Mouse (Mus musculus) hindbrain, postnatal 0 days (tissue): Measurements from ENCODE around the gene Fam131a. TPM values are rescaled to one million over a fixed set of nuclear protein-coding genes. Genes with fewer than 3 reads are reported as not detected.

Source experiments
- ATAC-seq: fragments of 200-750 bp; cut with Nextera tagmentation; 2 replicates; pipeline ENCODE4 v1.8.0; 2017; ENCODE audit warnings: mild to moderate bottlenecking, moderate TSS enrichment, moderate library complexity
- DNase-seq: peaks from one replicate; pipeline ENCODE4 v3.0.0-alpha.2; 2015; ENCODE audit warnings: low spot score
- H3K27ac ChIP-seq: fragments of 300-500 bp; sonication (generic); 2 replicates; pipeline ENCODE4 v1.5.1; 2014; ENCODE audit warnings: mild to moderate bottlenecking
- H3K27me3 ChIP-seq: fragments of 300-500 bp; sonication (generic); 2 replicates; pipeline ENCODE4 v1.6.1; 2014; ENCODE audit warnings: low read length, mixed read lengths; ENCODE audit not compliant: insufficient read depth
- H3K36me3 ChIP-seq: fragments of 300-500 bp; sonication (generic); 2 replicates; pipeline ENCODE4 v1.6.1; 2014; ENCODE audit warnings: low read length, mixed read lengths; ENCODE audit not compliant: insufficient read depth
- H3K4me1 ChIP-seq: fragments of 300-500 bp; sonication (generic); 2 replicates; pipeline ENCODE4 v1.6.1; 2014; ENCODE audit warnings: antibody characterized with exemption, low read length, mixed read lengths; ENCODE audit not compliant: insufficient read depth
- H3K4me2 ChIP-seq: fragments of 300-500 bp; sonication (generic); 2 replicates; pipeline ENCODE4 v1.6.1; 2014; ENCODE audit warnings: low read depth, mild to moderate bottlenecking, low read length, moderate library complexity, mixed read lengths
- H3K4me3 ChIP-seq: fragments of 300-500 bp; sonication (generic); 2 replicates; pipeline ENCODE4 v1.5.1; 2014; ENCODE audit warnings: low read length
- H3K9ac ChIP-seq: fragments of 300-500 bp; sonication (generic); replicated peaks from 2 replicates; pipeline ENCODE4 v1.6.1; 2014; ENCODE audit warnings: mild to moderate bottlenecking, low read length, moderate library complexity, mixed read lengths
- H3K9me3 ChIP-seq: fragments of 300-500 bp; sonication (generic); 2 replicates; pipeline ENCODE4 v1.6.1; 2016; ENCODE audit warnings: low read length, mixed read lengths
- CTCF ChIP-seq: IDR thresholded peaks from 2 replicates; pipeline ENCODE4 v1.5.1; 2016; ENCODE audit warnings: antibody characterized with exemption, control low read depth, low read depth
- WGBS: fragments of 180-500 bp; shearing (Covaris S2); extraction: QIAGEN DNeasy Blood & Tissue Kit; methylation state at CpG from one replicate; pipeline ENCODE4 v1.1.7; 2014; 5-methylcytosine and 5-hydroxymethylcytosine counted together
- polyA plus RNA-seq: library from polyadenylated mRNA; unstranded; fragments of >200 nt; fragmentation: Nextera tagmentation; extraction: Ambion mirVana; gene quantifications from 2 replicates; pipeline ENCODE4 v1.2.1, GENCODE M21; 2015
- total RNA-seq: library from RNA; depleted of rRNA; stranded (reverse); fragments of >200 nt; gene quantifications from 2 replicates; pipeline ENCODE4 v1.2.3, GENCODE M21; 2014

The Fam131a gene
- total and polyA plus RNA-seq, 2 experiments from 2014 or later, result 55.4 to 147 TPM

DNA sequence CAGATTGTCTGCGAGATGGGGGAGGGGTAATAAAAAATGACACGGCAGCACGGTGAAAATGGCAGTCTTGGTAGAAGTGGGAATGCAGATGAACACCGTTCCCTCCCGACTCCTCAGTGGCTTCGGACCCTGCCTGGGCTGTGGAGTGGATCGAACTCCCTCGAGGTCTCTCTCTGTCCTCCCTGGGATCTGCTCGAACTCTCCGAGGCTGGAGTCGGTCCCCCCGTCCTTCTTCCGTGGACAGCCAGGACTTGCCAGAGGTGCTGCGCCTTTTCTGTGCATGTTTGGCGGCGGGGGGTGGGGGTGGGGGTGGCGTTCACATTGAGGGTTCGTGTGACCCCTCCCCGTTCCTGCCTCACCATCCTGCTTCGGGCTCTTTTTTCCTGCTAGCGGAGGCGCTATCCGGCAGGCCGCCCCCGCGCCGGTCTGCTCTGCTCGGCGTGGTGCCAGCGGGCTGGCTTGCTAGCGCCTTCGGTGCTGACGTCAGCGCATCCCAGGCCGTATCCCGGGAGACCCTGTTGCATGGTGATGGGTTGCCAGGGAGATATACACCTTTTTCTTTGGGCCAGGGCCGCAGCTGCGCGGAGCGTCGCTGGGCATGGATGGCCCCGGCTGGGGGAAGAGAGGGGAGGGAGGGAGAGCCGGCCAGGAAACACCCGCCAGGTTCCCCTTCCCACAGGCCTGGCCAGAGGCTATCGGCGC lies 2.7 kb downstream of the Fam131a start:
- no peak for TF ChIP-seq CTCF
- H3K36me3 ChIP-seq, result peaks cover 16% of the 10 kb centered on the region
- under 1% methylated on average over 46 of the region's 46 CpGs for WGBS
- H3K27me3 ChIP-seq, result no peaks in the 10 kb centered on the region
- peak overlapping the region; percentile 65 for H3K9ac ChIP-seq
- peaks cover 11% of the 10 kb centered on the region for H3K4me1 ChIP-seq
- peak overlapping the region; percentile 75 for H3K4me2 ChIP-seq
- H3K4me3 ChIP-seq, result peak overlapping the region; percentile 42
- ATAC-seq, result peak; percentile 84
- DNase-seq, result peak; percentile 97
- H3K27ac ChIP-seq, result peak overlapping the region; percentile 84
- H3K9me3 ChIP-seq, result no peaks in the 10 kb centered on the region

DNA sequence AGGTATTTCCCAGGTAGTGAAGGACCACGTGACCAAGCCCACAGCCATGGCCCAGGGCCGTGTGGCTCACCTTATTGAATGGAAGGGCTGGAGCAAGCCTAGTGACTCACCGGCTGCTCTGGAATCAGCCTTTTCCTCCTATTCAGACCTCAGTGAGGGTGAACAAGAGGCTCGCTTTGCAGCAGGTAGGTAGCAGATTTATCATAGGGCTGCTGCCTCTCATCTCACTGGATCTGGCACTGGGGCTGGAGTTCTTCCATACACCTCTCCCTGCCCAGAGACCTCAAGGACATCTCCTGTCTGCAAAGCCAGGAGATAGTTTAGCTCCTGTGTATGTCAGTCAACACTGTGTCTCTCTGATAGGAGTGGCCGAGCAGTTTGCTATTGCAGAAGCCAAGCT lies 6.2 kb downstream of the Fam131a start:
- WGBS, result 85% methylated on average over 5 of the region's 5 CpGs
- H3K9me3 ChIP-seq, result no peaks in the 10 kb centered on the region
- H3K36me3 ChIP-seq, result peaks cover 15% of the 10 kb centered on the region; the same call in 1 of the 2 replicates
- TF ChIP-seq CTCF, result no peak
- H3K4me3 ChIP-seq, result no peak overlapping the region
- H3K4me2 ChIP-seq, result no peak overlapping the region
- H3K4me1 ChIP-seq, result peaks cover 22% of the 10 kb centered on the region; the same call in 1 of the 2 replicates
- no peak overlapping the region for H3K27ac ChIP-seq
- no peaks in the 10 kb centered on the region for H3K27me3 ChIP-seq
- H3K9ac ChIP-seq, result no peak overlapping the region
- ATAC-seq (no peak), DNase-seq (no peak)

DNA sequence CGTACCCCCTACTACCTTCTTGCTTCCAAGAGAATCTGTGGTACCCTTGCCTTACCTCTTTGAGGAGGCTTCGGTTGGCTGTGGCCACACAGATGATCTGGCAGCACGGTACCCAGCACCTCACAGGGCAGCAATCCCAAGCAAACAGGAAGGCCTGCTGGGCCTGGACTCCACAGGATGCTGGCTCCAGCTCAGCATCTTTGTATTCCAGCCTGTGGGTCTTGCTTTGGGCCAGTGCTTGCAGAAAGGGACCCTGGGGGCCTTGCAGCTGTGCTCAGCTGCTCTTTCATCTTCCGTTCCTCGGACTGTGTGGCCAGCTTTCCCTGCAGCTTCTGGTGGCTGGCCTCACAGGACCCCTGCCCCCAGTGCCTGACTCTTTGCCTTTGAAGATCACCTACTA lies 7.0 kb downstream of the Fam131a start:
- H3K4me1 ChIP-seq, result peaks cover 15% of the 10 kb centered on the region; the same call in 1 of the 2 replicates
- H3K4me3 ChIP-seq, result no peak overlapping the region
- no peaks in the 10 kb centered on the region for H3K27me3 ChIP-seq
- H3K27ac ChIP-seq, result no peak overlapping the region
- ATAC-seq (no peak), DNase-seq (peak; percentile 15)
- peaks cover 15% of the 10 kb centered on the region; the same call in 1 of the 2 replicates for H3K36me3 ChIP-seq
- no peaks in the 10 kb centered on the region for H3K9me3 ChIP-seq
- TF ChIP-seq CTCF, result no peak
- WGBS, result 34% methylated on average over 5 of the region's 5 CpGs
- no peak overlapping the region for H3K4me2 ChIP-seq
- H3K9ac ChIP-seq, result no peak overlapping the region

DNA sequence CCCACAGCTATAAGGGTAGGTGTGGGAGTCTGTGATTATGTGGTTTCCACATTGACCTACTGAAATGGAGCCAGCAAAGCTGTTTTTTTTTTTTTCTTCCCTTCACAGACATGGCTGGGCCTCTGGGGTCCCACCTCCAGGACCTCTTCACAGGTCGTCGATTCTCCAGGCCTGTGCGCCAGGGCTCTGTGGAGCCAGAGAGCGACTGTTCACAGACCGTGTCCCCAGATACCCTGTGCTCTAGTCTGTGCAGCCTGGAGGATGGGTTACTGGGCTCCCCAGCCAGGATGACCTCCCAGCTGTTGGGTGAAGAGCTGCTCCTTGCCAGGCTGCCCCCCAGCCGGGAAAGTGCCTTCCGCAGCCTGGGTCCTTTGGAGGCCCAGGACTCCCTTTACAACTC lies 8.3 kb downstream of the Fam131a start:
- no peaks in the 10 kb centered on the region for H3K9me3 ChIP-seq
- no peak overlapping the region for H3K4me2 ChIP-seq
- ATAC-seq (no peak), DNase-seq (no peak)
- H3K27ac ChIP-seq, result peak overlapping the region; percentile 64; the same call in 1 of the 2 replicates
- H3K27me3 ChIP-seq, result no peaks in the 10 kb centered on the region
- WGBS, result 37% methylated on average over 7 of the region's 7 CpGs
- TF ChIP-seq CTCF, result no peak
- peaks cover 22% of the 10 kb centered on the region; the same call in 1 of the 2 replicates for H3K36me3 ChIP-seq
- no peak overlapping the region for H3K4me3 ChIP-seq
- peak overlapping the region; percentile 18 for H3K9ac ChIP-seq
- peaks cover 14% of the 10 kb centered on the region; the same call in 1 of the 2 replicates for H3K4me1 ChIP-seq

DNA sequence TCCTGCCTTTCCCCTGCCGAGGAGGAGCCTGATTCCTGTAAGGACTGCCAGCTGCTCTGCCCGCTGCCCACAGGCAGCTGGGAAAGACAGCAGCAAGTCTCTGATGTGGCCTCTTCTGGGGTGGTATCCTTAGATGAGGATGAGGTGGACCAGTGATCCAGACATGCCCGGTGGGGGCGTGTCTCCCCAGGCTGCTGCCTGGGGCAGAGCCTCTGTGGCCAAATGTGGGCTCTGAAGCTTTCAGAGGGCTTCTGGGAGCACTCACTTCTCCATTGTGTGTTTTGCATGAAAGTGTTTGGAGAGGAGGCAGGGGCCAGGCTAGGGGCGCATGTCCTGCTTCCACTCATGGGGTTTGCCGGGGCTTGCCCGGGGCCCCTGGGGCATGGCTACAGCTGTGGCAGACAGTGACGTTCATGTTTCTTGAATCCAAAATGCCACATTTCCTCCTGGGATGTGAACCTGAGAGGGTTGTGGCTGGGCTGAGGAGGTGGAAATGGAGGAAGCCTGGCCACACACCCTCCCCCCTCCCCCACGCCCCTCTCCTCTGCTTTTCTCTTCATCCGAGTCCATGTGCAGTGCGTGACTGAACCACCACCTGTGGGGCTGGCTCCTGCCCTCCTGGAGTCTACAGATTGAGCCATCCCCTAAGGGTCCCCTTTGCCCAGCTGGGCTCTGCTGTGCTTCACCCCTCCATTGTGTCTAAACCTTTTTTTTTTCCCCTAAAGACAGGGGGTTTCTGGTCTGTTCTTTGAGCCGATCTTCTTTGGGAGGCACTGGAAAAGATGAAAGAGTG lies 8.9 kb downstream of the Fam131a start:
- H3K4me3 ChIP-seq, result no peak overlapping the region
- H3K4me1 ChIP-seq, result peaks cover 14% of the 10 kb centered on the region; the same call in 1 of the 2 replicates
- peak; percentile 7 for DNase-seq
- H3K27me3 ChIP-seq, result no peaks in the 10 kb centered on the region
- peaks cover 22% of the 10 kb centered on the region; the same call in 1 of the 2 replicates for H3K36me3 ChIP-seq
- no peak for TF ChIP-seq CTCF
- peak overlapping the region; percentile 64; the same call in 1 of the 2 replicates for H3K27ac ChIP-seq
- H3K4me2 ChIP-seq, result no peak overlapping the region
- H3K9ac ChIP-seq, result peak overlapping the region; percentile 18
- 17% methylated on average over 12 of the region's 12 CpGs for WGBS
- ATAC-seq, result peak; percentile 18
- H3K9me3 ChIP-seq, result no peaks in the 10 kb centered on the region

DNA sequence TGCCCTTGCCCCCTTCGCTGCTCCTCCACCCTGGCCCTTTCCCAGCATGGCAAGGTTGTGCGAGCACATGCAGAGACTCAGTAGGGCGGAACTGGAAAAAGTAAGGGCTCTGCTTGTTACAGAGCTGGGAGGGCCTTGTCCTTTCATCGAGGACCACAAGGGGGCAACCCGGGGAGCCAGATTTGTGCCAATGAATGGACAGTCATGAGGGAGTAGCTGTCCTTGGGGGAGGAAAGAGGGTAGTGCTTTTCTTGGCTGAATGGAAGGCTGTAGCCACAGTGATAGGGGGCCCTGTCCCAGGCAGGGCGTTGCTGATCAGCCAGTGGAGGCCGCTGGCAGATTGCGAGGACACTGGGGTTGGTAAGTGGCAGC lies 9.5 kb downstream of the Fam131a start:
- ATAC-seq (peak; percentile 80), DNase-seq (peak; percentile 85)
- H3K4me1 ChIP-seq, result peaks cover 14% of the 10 kb centered on the region; the same call in 1 of the 2 replicates
- H3K27ac ChIP-seq, result peak overlapping the region; percentile 64; the same call in 1 of the 2 replicates
- H3K9me3 ChIP-seq, result no peaks in the 10 kb centered on the region
- H3K9ac ChIP-seq, result peak overlapping the region; percentile 18
- 6% methylated on average over 8 of the region's 8 CpGs for WGBS
- peak; percentile 85 for TF ChIP-seq CTCF
- no peak overlapping the region for H3K4me3 ChIP-seq
- H3K4me2 ChIP-seq, result no peak overlapping the region
- H3K27me3 ChIP-seq, result no peaks in the 10 kb centered on the region
- peaks cover 25% of the 10 kb centered on the region; the same call in 1 of the 2 replicates for H3K36me3 ChIP-seq
